Mouse (Mus musculus) B cell, adult (primary cell): ENCODE measurements around the gene Fer. TPM values are rescaled to one million over a fixed set of nuclear protein-coding genes. Genes with fewer than 3 reads are reported as not detected.

Experiments
- total RNA-seq: library from RNA; stranded (reverse); gene quantifications from 4 replicates; pipeline ENCODE4 v1.2.4, GENCODE M21; 2023; ENCODE audit not compliant: inconsistent age

Fer gene
- 1.3 to 1.6 TPM (median 1.5 TPM) in 4 replicates for total RNA-seq

DNA sequence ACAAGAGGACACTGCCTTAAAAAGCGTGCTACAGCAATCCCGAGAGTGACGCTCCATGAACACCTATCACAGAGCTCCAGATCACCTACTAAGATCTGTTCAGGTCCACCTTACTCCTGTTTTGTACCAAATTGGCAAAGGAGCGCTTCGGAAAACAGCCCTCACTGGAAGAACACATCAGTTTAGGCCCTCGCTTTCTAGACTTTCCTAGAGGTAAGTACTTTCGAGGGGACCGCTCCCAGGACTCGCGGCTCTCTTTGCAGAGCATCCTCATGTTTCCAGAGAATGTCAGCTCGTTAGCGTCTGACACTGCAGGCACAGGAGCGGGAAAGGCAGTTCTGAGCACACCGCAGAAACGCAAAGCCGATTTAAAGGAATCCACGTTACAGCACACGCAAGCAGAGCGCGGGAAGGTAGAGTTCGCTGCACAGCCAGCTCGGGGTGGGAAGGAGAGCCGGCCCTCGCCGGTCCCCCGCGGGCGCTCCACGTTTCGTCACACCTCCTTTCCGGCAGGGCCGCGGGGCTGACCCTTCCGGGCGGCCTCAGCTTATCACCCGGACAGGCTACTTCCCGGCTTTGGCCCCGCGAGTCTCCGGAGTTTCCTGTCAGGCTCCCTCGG lies at the start of gene Fer:
Fer (plus strand) TSS at position 51 of the 619 bp plus-strand sequence.

DNA sequence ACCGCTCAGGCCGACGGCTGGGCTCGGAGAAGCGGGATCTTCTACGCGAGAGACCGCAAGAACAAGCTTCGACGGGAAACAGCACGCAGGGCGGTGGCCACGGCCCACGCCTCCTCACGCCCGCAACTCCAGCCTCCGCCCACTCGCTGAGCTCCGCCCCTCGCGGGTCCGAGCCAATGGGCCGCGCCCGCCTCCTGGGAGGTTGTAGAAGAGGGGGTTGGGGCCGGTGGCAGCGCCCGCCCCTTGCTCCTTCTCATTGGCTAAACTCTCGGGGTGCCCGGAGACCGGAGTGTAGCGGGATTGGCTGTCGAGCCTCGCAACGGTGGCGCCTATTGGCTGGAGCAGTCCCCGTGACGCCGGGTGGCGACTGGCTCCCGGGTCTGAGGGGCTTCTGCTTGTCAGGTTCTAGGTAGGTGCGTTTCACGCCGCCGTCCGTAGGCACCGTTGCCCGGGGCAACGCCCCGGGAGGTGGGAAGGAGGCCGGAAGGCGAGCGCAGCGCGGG lies 836 bp downstream of the Fer start, which contains the start of gene A930002H24Rik:
A930002H24Rik (minus strand) TSS at position 145 of the 503 bp plus-strand sequence.

Other genes with a start within 250 kb of the Fer start
- not detected in 4 replicates for gene A930002H24Rik, start 729 bp downstream of the Fer start, total RNA-seq